Mouse (Mus musculus) bone marrow macrophage, adult 2 months (primary cell): Measurements from ENCODE around the gene 5330417C22Rik.
"Not testable (repeated sequence)": the region's sequence is repeated elsewhere in the genome, so short reads cannot be mapped to it uniquely, and the experiment has no call there.

Experiments
- CTCF ChIP-seq: IDR thresholded peaks from 2 replicates; pipeline ENCODE4 v1.5.1; 2012; ENCODE audit warnings: low read depth, mild to moderate bottlenecking, low read length, moderate library complexity
- POLR2A ChIP-seq: IDR thresholded peaks from 2 replicates; pipeline ENCODE4 v1.6.1; 2012; ENCODE audit warnings: mild to moderate bottlenecking, low read depth, low read length, borderline replicate concordance

GRCm38 (mm10) chr3:108501411-108501810 is 34.9 kb downstream of the 5330417C22Rik start:
- TF ChIP-seq CTCF, POLR2A: not testable (repeated sequence)
